Mouse (Mus musculus) bone marrow macrophage, adult 2 months (primary cell): ENCODE results near the gene Kif19a.
A peak's percentile ranks its signal among the peaks of the same experiment; 100 is the strongest.

Experiments used
- CTCF ChIP-seq: IDR thresholded peaks from 2 replicates; pipeline ENCODE4 v1.5.1; 2012; ENCODE audit warnings: low read depth, mild to moderate bottlenecking, low read length, moderate library complexity
- POLR2A ChIP-seq: IDR thresholded peaks from 2 replicates; pipeline ENCODE4 v1.6.1; 2012; ENCODE audit warnings: mild to moderate bottlenecking, low read depth, low read length, borderline replicate concordance

DNA sequence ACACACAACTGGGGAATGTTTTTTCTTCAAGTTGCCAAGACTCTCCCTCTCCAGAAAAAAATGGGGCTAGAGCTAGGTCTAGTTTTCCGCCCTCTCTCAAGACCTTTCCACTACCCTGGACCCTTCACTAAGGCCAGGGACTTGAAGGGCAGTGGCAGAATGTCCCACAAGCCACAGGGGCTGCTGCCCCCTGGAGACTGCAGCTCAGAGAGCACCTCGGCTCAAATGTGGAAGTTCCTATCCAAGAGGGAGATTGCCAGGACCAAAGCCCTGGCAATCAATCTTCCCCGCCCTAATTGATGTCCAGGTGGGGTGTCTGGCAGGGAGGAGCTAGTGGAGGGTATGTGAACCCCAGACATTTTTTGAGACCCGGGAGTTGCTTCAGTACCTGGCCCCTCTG, 25.7 kb downstream of the Kif19a start:
- no peak for TF ChIP-seq POLR2A
- TF ChIP-seq CTCF = peak; percentile 57
